Mouse (Mus musculus): ENCODE results near the gene Anxa3. TPM values are rescaled to one million over a fixed set of nuclear protein-coding genes. Genes with fewer than 3 reads are reported as not detected.

The Anxa3 gene
- polyA plus RNA-seq, 1 experiment from 2014 or later, result 52.5 TPM

Other genes with a start within 250 kb of the Anxa3 start
- gene Bmp2k, start 204.3 kb downstream of the Anxa3 start, polyA plus RNA-seq (2016; fragmentation: Nextera tagmentation; extraction: Ambion mirVana), result 10.1 and 10.2 TPM in 2 replicates

Measured in hindbrain, embryonic 10.5 days (tissue).